Mouse (Mus musculus) liver, postnatal 0 days (tissue): ENCODE data around the gene Ndufb10.

Experiments
- CTCF ChIP-seq: sonication (generic); IDR thresholded peaks from 2 replicates; pipeline ENCODE4 v1.5.1; 2016; ENCODE audit warnings: antibody characterized with exemption, low read depth
- EP300 ChIP-seq: IDR thresholded peaks from 2 replicates; pipeline ENCODE4 v1.6.1; 2016; ENCODE audit warnings: antibody characterized with exemption, low read depth, mild to moderate bottlenecking

DNA sequence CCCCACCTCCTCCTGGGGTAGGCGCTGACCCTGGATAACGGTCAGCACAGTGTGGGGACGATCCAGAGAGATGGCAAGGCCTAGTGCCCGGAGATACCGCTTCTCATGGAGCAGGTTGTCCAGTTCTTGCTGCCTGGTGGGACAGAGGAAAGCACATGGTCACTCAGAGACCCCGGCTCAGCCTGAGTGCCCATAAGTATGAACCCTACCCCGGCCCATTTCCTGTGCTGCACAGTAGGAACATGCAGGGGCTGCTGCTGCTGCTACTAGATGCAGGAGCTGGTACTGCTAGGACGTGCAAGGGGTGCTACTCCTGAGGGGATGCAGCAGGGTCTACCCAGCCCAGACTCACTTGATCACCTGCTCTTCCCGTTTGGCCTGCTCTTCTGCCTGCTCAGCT lies 23.0 kb downstream of the Ndufb10 start:
- TF ChIP-seq CTCF: no peak
- TF ChIP-seq EP300: no peak
